Mouse (Mus musculus): ENCODE measurements at regions not wholly inside any gene's neighbourhood (a gene's known extent, or its start where the extent isn't known, plus 50 kb on each side); places are given as distances from the start of the nearest gene placed in this dataset.
"Not testable (repeated sequence)": the region's sequence is repeated elsewhere in the genome, so short reads cannot be mapped to it uniquely, and the experiment has no call there.

DNA sequence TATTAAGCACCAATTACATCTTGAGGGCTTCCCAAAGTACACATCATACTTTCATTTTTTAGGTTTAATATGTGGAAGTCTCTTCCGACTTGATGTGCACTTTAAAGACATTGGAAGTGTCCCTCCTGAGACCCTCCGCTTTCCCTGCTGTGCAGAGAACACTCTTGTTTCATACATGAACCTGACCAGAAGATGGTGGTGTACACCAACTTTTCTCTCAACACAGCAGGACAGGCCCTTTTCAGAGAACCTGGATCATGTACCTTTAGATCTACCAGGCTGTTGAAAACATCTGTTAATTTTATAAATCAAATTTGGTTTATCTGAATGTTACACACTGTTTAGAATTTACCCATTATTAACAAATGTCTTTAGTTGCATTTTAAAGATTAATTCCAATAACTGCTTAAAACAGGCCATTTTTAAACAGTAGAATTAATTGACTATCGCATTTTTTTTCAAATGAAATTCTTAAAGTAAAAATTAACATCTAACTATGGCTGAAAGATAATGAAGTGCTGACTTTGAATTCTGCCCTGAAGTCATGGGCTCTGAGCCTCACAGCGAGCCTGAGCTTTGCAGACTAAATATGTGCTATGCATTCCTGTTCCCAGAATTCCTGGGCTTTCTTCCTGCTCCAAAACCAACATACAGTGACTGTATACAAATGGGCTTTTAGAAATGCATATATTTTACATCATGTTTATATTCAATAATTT, 112.4 kb upstream of the Rasgrp1 start:
- Histone ChIP-seq H3K4me3 (no peak overlapping the region), H3K36me3 (no peaks in the 10 kb centered on the region), H3K4me2 (no peak overlapping the region), H3K9ac (no peak overlapping the region), H3K27me3 (no peaks in the 10 kb centered on the region), H3K9me3 (no peaks in the 10 kb centered on the region), H3K27ac (no peak overlapping the region), H3K4me1 (0 out of 2 replicates have a peak, but pooled peaks cover 8% of the 10 kb centered on the region)
- 76% methylated on average over 4 of the region's 4 CpGs for WGBS
- ATAC-seq (ENCODE audit: insufficient number of reproducible peaks, insufficient read depth, low FRiP score, low TSS enrichment, low read depth) = no peak

DNA sequence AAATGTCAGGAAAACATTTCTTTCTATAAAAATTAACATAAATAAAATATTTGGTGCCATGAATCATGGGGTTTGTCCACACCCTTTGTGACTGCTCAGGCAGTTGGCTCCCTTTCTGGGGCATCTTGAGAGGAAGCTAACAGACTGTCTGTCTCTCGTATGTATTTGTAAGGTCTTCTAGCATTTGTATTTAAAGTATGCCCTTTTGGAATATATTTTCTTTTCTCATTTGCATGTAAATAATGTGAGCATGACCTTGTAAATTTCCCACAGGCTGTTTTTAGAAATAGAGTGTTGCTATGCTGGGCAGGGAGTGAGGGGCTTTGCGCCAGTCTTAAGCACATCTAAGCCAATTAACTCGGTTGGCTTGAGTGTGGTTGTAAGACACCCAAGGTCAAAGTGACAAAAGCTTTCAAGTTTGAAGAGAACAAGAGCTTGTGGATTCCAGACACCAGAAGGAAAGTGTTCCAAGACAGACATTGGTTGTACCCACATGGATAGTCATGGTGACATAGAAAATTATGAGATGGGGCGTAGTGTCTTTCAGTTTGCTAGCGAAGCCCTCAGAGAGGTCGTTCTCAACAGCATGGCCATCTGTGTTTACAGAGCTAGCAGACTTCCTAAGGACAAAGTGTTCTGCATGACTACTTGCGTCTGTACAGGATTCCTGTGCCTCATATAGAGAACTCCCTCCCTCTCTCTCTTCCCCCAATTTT, 113.1 kb upstream of the Rasgrp1 start:
- 0 out of 2 replicates have a peak, but pooled peaks cover 8% of the 10 kb centered on the region for H3K4me1 ChIP-seq
- no peaks in the 10 kb centered on the region for H3K36me3 ChIP-seq
- H3K9ac ChIP-seq = no peak overlapping the region
- H3K4me2 ChIP-seq = no peak overlapping the region
- no peak for ATAC-seq (ENCODE audit: insufficient number of reproducible peaks, insufficient read depth, low FRiP score, low TSS enrichment, low read depth)
- H3K27me3 ChIP-seq = no peaks in the 10 kb centered on the region
- H3K27ac ChIP-seq = no peak overlapping the region
- no peaks in the 10 kb centered on the region for H3K9me3 ChIP-seq
- no peak overlapping the region for H3K4me3 ChIP-seq
- WGBS = 61% methylated on average over 7 of the region's 7 CpGs

DNA sequence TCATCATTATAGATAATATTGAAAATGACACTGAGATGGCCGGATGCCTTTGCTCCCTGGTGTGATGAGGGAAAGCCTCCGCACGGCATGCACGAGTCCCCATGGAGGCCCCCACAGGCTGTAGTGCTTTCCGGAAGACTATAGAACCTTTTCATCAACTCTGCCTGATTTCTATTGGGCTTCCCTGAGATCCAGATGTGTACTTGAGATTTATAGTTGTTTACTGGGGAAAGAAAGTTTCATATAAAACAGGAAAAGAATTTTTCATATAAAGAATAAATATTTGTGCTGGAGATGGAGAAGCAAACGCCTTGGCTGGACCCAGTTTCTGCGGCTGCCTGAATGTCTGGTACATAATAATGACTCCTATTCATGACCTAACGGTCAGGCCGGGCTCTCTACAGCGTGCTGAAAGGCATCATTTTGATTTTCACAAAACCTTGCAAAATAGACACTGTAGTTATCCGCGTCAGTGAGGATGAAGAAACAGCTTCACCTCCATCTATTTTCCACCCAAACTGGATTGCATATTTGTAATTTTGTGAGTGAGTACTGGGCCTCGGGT, 113.7 kb upstream of the Rasgrp1 start:
- 70% methylated on average over 13 of the region's 13 CpGs for WGBS
- no peaks in the 10 kb centered on the region for H3K36me3 ChIP-seq
- no peaks in the 10 kb centered on the region for H3K27me3 ChIP-seq
- no peak overlapping the region for H3K4me3 ChIP-seq
- no peak overlapping the region for H3K9ac ChIP-seq
- H3K27ac ChIP-seq = no peak overlapping the region
- 0 out of 2 replicates have a peak, but pooled peaks cover 8% of the 10 kb centered on the region for H3K4me1 ChIP-seq
- no peaks in the 10 kb centered on the region for H3K9me3 ChIP-seq
- H3K4me2 ChIP-seq = no peak overlapping the region
- no peak for ATAC-seq (ENCODE audit: insufficient number of reproducible peaks, insufficient read depth, low FRiP score, low TSS enrichment, low read depth)

DNA sequence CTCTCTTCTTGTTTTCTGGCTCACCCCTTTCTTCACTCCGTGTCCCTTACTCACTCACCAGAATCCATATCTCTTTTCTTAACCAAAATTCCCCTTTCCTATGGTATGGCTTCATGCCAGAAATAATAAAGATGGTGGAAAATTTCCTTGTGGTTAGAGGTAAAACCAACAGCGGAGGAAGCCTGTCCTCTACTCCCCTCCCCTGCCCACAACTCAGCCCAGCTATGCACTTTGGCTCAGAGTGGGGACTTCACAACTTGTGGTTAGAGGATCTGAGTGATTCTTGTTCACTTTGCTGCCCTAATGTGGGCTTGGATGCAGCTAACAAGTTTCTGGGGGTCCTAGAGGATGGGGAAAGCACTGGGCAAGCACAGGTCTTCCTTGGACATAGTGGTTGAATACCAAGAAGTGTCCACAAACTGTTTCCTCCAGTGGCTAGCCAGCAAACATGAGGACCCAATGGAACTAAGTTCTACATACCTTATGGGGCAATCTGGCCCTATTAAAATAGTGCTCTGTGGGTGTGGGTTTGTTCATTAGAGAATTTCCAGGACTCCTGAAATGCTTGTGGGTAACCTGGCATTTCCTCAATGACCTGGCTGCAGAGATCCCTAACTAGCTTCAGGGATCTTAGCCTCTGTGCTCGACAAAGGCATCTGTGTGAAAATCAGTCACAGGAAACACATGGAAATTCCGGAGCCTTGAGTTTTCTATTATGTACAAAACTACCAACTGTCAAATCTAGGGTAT, 118.9 kb upstream of the Rasgrp1 start:
- no peak for ATAC-seq (ENCODE audit: insufficient number of reproducible peaks, insufficient read depth, low FRiP score, low TSS enrichment, low read depth)
- no peak overlapping the region for H3K9ac ChIP-seq
- 0 out of 2 replicates have a peak, but pooled peaks cover 9% of the 10 kb centered on the region for H3K4me1 ChIP-seq
- H3K27ac ChIP-seq = no peak overlapping the region
- H3K4me3 ChIP-seq = no peak overlapping the region
- WGBS = 50% methylated on average over 4 of the region's 4 CpGs
- H3K9me3 ChIP-seq = no peaks in the 10 kb centered on the region
- no peaks in the 10 kb centered on the region for H3K36me3 ChIP-seq
- H3K4me2 ChIP-seq = no peak overlapping the region
- H3K27me3 ChIP-seq = no peaks in the 10 kb centered on the region

DNA sequence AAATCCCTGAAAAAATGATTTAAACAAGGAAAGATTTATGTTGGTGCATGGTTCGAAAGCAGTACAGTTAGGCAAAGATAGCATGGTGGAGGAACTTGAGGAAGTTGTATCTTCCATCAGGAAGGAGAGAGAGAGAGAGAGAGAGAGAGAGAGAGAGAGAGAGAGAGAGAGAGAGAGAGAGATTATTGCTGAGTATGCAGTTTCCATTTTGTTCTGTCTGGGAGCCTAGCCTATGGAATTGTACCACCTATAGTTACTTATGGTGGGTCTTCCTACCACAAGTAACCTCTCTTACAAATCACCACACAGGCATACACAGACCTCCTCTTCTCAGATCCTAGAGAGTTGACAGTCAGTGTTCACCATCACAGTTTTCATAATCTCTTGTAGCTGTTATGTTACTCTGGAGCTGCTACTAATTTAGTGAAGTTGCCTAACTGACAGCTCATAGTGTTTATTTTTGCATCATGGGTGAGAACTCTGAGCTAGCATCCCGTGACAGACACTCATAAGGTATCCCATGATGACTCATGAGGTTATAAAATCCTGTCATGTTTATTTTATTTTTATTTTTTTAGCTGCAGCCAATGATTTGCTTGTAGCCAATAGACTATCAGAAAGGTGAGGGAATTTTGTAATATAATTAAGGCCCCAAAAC, 132.2 kb upstream of the Rasgrp1 start:
- Histone ChIP-seq H3K4me1 (no peaks in the 10 kb centered on the region), H3K9me3 (no peaks in the 10 kb centered on the region), H3K27ac (no peak overlapping the region), H3K4me3 (no peak overlapping the region), H3K27me3 (no peaks in the 10 kb centered on the region), H3K36me3 (no peaks in the 10 kb centered on the region), H3K4me2 (no peak overlapping the region), H3K9ac (no peak overlapping the region)
- 83% methylated on average over 2 of the region's 2 CpGs for WGBS
- no peak for ATAC-seq (ENCODE audit: insufficient number of reproducible peaks, insufficient read depth, low FRiP score, low TSS enrichment, low read depth)

DNA sequence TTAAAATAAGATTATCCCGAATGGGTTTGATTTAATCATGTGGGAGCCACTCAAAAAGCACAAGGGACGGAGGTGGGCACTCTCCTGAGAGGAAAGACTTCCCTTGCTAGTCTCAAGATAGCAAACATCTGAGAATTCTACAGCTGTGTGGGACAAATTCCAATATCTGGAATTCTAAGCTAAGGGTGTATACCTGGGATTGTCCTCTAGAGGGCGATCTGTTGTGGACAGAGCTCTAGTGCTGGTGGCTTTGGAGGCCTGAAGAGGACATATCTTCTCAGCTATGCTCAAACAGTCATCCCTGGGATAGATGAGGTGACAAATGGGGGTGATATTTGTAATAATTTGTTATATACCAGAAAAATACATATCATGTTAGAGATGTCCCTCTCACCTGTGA, 132.8 kb upstream of the Rasgrp1 start:
- Histone ChIP-seq H3K4me2 (no peak overlapping the region), H3K4me3 (no peak overlapping the region), H3K4me1 (no peaks in the 10 kb centered on the region), H3K27ac (no peak overlapping the region), H3K9me3 (no peaks in the 10 kb centered on the region), H3K36me3 (no peaks in the 10 kb centered on the region), H3K27me3 (no peaks in the 10 kb centered on the region), H3K9ac (no peak overlapping the region)
- no peak for ATAC-seq (ENCODE audit: insufficient number of reproducible peaks, insufficient read depth, low FRiP score, low TSS enrichment, low read depth)
- 44% methylated on average over 3 of the region's 3 CpGs for WGBS

DNA sequence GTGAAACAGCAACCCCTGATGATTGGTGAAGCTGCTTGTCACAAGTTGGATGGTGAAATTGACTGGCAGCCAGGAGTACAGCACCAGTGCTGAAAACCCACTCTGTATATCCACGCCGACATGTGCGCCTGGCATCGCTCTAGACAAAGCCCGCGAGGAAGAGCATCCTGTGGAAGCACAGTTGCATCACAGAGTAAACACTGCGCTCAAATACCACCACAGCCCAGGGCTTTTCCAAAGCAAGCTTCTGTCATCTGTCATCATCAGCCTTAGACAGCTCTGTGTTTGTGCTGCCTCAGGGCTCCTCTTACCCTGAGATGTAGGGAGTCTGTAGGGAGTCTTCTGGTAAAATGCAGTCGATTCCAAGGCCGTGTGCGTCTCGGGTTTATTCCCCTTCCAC, 134.7 kb upstream of the Rasgrp1 start:
- not testable (repeated sequence) for H3K9ac ChIP-seq; H3K27me3 ChIP-seq; H3K9me3 ChIP-seq; H3K4me1 ChIP-seq; H3K27ac ChIP-seq; H3K36me3 ChIP-seq; H3K4me2 ChIP-seq; H3K4me3 ChIP-seq; ATAC-seq (ENCODE audit: insufficient number of reproducible peaks, insufficient read depth, low FRiP score, low TSS enrichment, low read depth)
- WGBS = 68% methylated on average over 11 of the region's 11 CpGs

DNA sequence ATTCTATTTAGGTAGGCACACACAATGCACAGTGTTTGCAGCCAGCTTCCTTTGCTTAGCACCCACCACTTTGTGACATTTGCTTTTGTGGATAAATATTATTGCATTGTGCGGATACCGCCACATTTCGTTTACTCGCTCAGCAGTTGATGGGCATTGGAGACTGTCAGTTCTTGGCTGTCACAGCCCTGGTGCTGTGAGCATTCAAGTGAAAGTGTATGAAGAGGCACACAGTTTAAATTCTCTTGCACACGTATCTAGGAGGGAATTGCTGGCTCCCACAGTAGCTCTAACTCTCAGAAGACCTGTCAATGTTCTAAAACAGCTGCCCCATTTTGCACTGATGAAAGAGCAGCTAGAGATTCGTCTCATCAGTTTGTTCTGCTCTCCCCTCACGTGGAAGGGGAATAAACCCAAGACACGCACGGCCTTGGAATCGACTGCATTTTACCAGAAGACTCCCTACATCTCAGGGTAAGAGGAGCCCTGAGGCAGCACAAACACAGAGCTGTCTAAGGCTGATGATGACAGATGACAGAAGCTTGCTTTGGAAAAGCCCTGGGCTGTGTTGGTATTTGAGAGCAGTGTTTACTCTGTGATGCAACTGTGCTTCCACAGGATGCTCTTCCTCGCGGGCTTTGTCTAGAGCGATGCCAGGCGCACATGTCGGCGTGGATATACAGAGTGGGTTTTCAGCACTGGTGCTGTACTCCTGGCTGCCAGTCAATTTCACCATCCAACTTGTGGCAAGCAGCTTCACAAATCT, 136.6 kb upstream of the Rasgrp1 start:
- H3K36me3 ChIP-seq, H3K27me3 ChIP-seq, H3K4me3 ChIP-seq, H3K9me3 ChIP-seq, H3K4me1 ChIP-seq, H3K4me2 ChIP-seq, H3K9ac ChIP-seq: not testable (repeated sequence)
- H3K27ac ChIP-seq = 0 out of 2 replicates have a peak overlapping the region, but pooled peaks have one; percentile 11
- ATAC-seq (ENCODE audit: insufficient number of reproducible peaks, insufficient read depth, low FRiP score, low TSS enrichment, low read depth) = 0 out of 2 replicates have a peak, but pooled peaks have one; percentile 26
- WGBS = 67% methylated on average over 16 of the region's 16 CpGs

DNA sequence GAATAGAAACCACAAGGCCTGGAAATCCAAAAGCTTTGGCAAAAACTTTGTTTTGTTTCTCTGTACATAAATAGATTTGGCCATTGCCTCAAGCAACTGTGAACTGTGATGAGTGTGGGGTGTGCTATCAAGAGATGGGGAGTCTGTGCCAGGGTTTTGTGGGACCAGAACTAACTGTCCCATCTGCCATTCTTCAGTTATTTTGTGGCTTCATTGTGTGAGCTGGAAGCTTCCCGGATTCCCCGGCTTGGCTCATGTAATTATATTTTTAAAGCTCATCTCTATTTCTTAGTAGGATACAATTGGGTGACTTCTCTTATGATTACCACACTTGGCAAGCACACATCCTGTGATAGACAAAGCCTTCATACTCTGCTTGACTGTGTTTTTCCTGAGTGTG, 143.6 kb upstream of the Rasgrp1 start:
- Histone ChIP-seq H3K4me2 (no peak overlapping the region), H3K9ac (no peak overlapping the region), H3K4me3 (no peak overlapping the region), H3K9me3 (no peaks in the 10 kb centered on the region), H3K27me3 (no peaks in the 10 kb centered on the region), H3K4me1 (no peaks in the 10 kb centered on the region), H3K36me3 (no peaks in the 10 kb centered on the region), H3K27ac (no peak overlapping the region)
- ATAC-seq (ENCODE audit: insufficient number of reproducible peaks, insufficient read depth, low FRiP score, low TSS enrichment, low read depth) = no peak
- WGBS = 86% methylated on average over 2 of the region's 2 CpGs

DNA sequence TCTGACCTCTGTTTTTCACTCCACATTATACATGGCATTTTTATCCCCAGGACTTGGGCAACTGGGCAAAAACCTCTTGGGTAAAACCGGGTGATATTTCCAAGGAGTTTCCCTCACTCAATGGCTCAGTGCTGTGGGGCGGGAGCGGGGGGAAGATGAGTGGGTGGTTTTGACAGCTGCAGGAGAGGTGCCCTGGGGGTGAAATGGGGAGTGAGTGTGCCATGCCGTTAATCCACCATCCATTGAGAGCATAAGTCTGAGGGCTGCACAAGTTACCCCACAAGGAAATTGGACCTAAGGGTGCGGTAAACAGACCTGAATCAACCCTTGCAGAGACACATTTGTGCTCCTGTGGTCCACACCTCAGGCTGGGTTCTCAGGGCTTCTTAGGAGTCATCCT, 155.8 kb upstream of the Rasgrp1 start:
- ATAC-seq (ENCODE audit: insufficient number of reproducible peaks, insufficient read depth, low FRiP score, low TSS enrichment, low read depth) = no peak
- Histone ChIP-seq H3K4me2 (no peak overlapping the region), H3K4me1 (no peaks in the 10 kb centered on the region), H3K9ac (no peak overlapping the region), H3K4me3 (no peak overlapping the region), H3K36me3 (no peaks in the 10 kb centered on the region), H3K27ac (no peak overlapping the region), H3K27me3 (no peaks in the 10 kb centered on the region), H3K9me3 (no peaks in the 10 kb centered on the region)
- 73% methylated on average over 5 of the region's 5 CpGs for WGBS

DNA sequence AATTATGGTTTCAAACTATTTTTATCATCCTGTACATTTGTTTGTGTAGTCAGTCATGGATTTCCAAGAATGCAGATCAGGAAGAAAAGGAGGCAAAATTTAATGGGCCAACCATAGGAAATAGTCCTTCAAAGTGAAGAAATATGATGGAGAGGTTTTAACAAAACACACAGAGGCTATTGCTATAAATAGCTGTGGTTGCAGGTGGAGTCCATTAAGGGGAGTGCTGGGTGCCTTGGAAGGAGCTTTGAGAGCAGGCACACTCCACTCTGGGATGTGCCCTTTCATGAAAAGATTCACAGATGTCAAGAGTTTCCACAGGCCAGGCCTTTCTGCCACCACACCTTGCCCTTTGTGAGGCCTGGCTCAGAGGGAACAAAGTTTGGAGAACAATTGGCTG, 159.8 kb upstream of the Rasgrp1 start:
- Histone ChIP-seq H3K4me3 (no peak overlapping the region), H3K27ac (no peak overlapping the region), H3K9ac (no peak overlapping the region), H3K4me2 (no peak overlapping the region), H3K9me3 (no peaks in the 10 kb centered on the region), H3K27me3 (no peaks in the 10 kb centered on the region), H3K36me3 (no peaks in the 10 kb centered on the region), H3K4me1 (no peaks in the 10 kb centered on the region)
- ATAC-seq (ENCODE audit: insufficient number of reproducible peaks, insufficient read depth, low FRiP score, low TSS enrichment, low read depth) = no peak
